Mouse (Mus musculus) cerebellum, adult 11 months (tissue): ENCODE data around the gene Klk1b1.
"Not testable (repeated sequence)": the region's sequence is repeated elsewhere in the genome, so short reads cannot be mapped to it uniquely, and the experiment has no call there.

Source experiments
- DNase-seq: peaks from one replicate; pipeline ENCODE4 v3.0.0; 2022

Gene Klk1b1

DNA sequence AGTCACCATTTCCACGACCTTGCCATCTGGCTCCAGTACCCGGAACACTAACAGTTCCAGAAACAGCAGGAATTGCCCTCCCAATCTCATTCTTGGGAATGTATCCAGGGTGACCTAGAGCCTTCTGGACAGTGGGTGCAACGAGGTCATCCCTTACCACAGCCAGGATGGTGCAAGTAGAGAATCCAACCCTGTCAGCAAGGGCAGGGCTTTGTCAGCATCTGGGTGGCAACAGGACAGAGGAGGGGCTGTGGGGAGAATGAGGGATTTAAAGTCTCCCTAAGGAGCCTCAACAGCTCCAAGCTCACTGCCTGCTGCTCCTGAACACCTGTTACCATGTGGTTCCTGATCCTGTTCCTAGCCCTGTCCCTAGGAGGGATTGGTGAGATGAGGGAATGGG is at the start of gene Klk1b1:
Gene Klk1b1 (plus strand): TSS at position 301 of the 400 bp plus-strand sequence.
- DNase-seq, result no peak

DNA sequence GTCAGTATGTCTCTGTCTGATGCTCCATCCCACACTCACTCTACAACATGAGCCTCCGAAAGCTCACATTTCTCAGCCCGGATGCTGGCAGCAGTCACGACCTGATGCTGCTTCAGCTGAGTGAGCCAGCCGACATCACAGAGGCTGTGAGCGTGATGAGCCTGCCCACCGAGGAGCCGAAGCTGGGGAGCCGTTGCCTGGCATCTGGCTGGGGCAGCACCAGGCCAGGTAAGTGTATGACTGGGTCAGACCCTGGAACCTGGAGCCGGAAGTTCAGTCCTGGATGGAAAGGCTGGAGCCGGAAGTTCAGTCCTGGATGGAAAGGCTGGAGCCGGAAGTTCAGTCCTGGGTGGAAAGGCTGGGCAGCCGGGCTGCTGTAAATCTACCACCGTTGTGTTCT is 48.1 kb upstream of the Klk1b1 start:
- DNase-seq, result no peak

- DNase-seq, result no peak
Measured at GRCm38 (mm10) chr7:43918871-43919270, 47.7 kb upstream of the Klk1b1 start.

GRCm38 (mm10) chr7:43919559-43920451 is 46.7 kb upstream of the Klk1b1 start:
- peak; percentile 9 for DNase-seq

- DNase-seq, result no peak
Measured at GRCm38 (mm10) chr7:43920582-43920981, 46.0 kb upstream of the Klk1b1 start.

DNA sequence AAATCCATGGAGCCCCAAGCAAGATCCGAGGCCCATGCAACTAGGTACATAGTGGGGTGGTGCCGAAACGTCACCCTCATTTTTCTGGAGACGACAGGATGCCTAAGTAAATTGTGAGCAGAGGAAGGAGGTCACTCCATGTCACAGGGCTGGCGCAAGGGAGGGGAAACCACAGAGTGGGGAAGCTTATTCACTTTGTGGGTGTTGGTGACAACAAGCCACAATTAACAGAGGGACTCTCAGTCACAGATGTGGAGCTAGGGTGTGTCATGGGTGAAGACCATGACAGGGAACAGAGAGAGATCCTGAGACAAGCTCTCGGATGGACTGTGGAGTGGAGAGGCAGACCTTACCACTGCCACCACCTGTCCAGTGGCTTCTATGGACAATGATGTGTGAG is 45.5 kb upstream of the Klk1b1 start:
- DNase-seq, result no peak

DNA sequence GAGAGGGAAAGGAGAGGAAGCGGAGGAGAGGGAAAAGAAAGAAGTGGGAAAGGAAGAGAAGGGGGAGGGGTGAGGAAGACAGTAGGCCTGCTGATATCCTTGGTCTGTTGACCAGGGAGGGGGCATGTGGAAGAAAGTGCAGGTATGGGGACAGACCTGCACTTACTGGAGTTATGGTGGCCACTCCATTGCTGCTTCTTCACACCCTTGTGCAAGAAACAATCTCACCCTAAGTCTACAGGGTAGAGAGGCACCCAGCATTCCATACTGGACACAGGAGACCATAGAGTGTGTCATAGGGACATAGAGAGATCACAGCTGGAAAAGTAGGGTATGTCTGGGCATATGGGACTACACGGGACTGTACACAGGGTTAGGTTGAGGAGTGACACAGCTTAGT is 44.6 kb upstream of the Klk1b1 start:
- DNase-seq, result no peak

DNA sequence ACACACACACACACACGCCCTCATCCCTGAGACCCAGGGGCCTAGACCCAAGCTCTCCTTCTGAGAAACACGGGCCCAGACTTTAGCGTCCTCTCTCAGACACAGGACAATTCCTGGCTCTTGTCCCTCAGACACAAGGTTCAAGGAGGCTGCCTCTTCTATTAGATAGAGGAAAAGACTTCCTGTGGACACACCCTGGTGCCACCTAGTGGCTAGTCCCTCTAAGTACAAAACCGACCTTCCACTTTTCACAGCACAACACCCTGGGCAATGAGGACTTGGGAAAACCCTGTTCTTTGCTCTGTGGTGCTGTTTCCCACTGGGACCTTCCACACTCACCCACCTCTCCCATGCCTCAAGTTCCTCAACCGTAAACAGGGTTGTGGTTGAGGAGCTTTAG is 40.6 kb upstream of the Klk1b1 start:
- no peak for DNase-seq

DNA sequence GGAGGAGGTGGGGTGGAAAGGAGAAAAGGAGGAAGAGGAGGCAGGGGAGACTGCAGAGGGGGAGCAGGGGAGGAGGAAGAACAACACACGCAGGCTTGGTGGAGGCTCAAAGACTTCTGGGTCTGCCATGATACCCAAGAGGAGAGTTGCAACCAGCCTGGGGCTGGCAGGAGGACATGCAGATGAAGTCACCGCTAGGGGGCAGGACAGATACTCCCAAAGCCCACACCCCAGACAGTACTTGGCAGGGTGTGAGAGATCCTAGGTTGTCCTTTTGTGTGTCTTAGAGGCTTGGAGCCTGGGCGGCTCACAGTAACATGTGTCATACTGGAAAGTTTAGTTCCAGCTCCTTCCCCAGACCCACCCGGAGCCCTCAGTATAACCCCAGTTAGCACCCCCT is 38.0 kb upstream of the Klk1b1 start:
- peak; percentile 1 for DNase-seq

GRCm38 (mm10) chr7:43932337-43932736 is 34.2 kb upstream of the Klk1b1 start:
- no peak for DNase-seq

- DNase-seq, result no peak
Measured at GRCm38 (mm10) chr7:43933440-43933839, 33.1 kb upstream of the Klk1b1 start, which contains the start of gene Klk15. TSS of gene Klk15 (plus strand) at chr7:43933740.

DNA sequence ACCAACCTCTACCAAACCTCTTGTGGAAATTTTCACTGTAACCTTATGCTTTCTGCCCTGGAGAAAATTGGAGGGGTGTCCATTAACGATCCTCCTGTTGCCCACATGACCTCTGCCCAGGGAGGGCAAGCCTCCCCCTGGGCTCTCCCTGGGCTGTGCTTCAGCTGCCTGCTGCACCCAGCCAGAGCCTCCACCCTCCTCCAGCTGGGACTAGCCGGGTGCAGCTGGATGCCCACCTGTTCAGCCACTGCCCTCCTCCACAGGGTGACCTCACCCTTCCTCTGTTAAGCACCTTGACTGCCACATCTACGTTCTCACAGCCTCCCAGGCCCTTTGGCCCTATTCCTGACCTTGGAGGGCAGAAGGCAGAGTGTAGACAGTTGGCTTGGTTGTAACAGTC is 31.8 kb upstream of the Klk1b1 start:
- no peak for DNase-seq

GRCm38 (mm10) chr7:43936551-43936950 is 30.0 kb upstream of the Klk1b1 start:
- no peak for DNase-seq

DNA sequence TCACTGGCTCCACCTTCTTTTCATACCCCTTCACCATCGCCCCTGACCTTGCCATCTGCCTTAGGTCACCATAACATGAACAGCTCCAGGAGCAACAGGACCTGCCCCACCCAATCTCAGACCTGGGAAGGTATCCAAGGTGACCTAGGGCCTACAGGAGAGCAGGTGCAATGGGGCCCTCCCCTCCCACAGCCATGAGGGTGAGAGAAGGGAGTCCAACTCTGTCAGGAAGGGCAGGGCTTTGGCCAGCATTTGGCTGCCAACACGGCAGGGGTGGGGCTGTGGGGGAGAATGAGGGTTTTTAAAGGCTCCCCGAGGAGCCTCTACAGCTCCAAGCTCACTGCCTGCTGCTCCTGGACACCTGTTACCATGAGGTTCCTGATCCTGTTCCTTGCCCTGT is 24.3 kb upstream of the Klk1b1 start:
- DNase-seq, result not testable (repeated sequence)

DNA sequence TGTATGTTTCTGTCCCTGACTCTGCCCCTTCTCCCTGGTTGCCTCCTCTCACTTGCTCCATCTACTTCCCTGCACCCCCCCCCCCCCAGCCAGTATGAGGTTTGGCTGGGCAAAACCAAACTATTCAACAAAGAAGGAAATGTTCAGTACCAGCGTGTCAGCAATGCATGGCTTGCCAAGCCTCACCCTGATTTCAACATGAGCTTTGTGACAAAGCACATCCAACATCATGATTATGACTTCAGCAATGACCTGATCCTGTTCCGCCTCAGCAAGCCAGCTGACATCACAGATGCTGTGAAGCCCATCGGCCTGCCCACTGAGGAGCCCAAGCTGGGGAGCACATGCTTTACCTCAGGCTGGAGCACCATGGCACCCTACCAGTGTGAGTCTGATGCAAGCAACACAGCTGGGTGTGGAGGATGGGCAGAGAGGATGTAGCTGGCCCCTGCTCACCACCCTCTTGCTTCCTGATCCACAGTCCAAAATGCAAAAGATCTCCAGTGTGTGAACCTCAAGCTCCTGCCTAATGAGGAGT is 21.8 kb upstream of the Klk1b1 start:
- DNase-seq, result no peak

DNA sequence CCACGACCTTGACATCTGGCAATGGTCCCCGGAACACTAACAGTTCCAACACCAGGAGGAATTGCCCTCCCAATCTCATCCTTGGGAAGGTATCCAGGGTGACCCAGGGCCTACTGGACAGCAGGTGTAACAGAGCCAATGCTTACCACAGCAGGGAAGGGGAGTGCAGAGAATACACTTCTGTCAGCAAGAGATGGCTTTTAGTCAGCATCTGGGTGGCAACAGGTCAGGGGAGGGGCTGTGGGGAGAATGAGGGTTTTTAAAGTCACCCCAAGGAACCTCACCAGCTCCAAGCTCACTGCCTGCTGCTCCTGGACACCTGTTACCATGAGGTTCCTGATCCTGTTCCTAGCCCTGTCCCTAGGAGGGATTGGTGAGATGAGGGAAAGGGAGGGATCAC is 16.2 kb upstream of the Klk1b1 start, which contains the start of gene Klk1b8:
Gene Klk1b8 (plus strand): TSS at position 301 of the 400 bp plus-strand sequence.
- no peak for DNase-seq

DNA sequence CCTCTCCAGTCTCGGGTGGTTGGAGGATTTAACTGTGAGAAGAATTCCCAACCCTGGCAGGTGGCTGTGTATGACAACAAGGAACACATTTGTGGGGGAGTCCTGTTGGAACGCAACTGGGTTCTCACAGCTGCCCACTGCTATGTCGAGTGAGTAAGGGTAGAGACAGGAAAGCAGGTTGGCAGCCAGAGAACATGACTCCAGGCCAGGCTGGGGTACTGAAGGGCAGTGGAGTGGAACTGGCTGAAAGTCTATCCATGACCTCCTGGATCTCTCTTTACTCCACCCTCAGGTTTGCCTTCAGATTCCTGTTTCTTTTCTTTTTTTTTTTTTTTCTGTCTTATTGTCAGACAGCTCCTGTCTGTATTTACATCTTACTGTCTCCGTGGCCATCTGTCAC is 13.8 kb upstream of the Klk1b1 start:
- no peak for DNase-seq

DNA sequence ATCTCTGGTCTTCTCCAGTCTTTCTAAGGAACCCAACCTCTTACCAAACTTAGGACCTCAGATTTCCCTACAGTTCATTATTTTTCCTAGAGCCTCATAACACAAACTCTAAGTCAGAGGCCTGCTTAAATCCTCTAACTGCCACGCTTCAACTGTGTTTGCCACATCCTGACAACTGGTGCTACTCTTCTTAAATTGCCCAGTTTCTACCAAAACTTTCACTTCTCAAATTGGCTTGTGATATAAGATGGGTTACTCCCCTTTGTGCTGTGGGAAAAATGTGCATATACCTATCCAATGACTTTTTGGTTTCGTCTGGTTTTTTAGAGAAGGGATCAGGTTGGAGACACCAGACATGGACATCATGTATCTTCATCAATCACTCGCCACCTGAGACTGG is 507 bp downstream of the Klk1b1 start:
- no peak for DNase-seq

- DNase-seq, result no peak
Measured at GRCm38 (mm10) chr7:43967612-43968011, 1.1 kb downstream of the Klk1b1 start.

GRCm38 (mm10) chr7:43975761-43976160 is 9.2 kb downstream of the Klk1b1 start, which contains the start of gene Klk1b9:
TSS of gene Klk1b9 (plus strand) at chr7:43976061.
- DNase-seq, result not testable (repeated sequence)

GRCm38 (mm10) chr7:43985657-43986056 is 19.1 kb downstream of the Klk1b1 start:
- no peak for DNase-seq

GRCm38 (mm10) chr7:43994821-43995220 is 28.3 kb downstream of the Klk1b1 start:
- DNase-seq, result not testable (repeated sequence)

GRCm38 (mm10) chr7:43995577-43995976 is 29.0 kb downstream of the Klk1b1 start, which contains the start of gene Klk1b11:
TSS of gene Klk1b11 (plus strand) at chr7:43995877.
- DNase-seq, result not testable (repeated sequence)

GRCm38 (mm10) chr7:44004847-44005246 is 38.3 kb downstream of the Klk1b1 start:
- DNase-seq, result no peak
